Mouse (Mus musculus): Measurements from ENCODE around the gene Eme1. TPM values are rescaled to one million over a fixed set of nuclear protein-coding genes. Genes with fewer than 3 reads are reported as not detected.

The Eme1 gene
- polyA plus RNA-seq, 2 experiments, result 13.0 to 15.4 TPM

- Histone ChIP-seq H3K27me3 (ENCODE audit: control insufficient read depth, insufficient read depth, low read length) (no peaks in the 10 kb centered on the region), H3K9me3 (ENCODE audit: control insufficient read depth, low read length) (no peaks in the 10 kb centered on the region), H3K4me1 (replicated peaks; ENCODE audit: control insufficient read depth in 2 of 2, insufficient read depth in 2 of 2, low read length in 1 of 2) (peaks cover 0 to 6% of the 10 kb centered on the region in 2 experiments; a peak in 2 of 4 replicates), H3K36me3 (replicated peaks; ENCODE audit: control insufficient read depth, insufficient read depth, low read depth) (no peaks in the 10 kb centered on the region), H3K4me3 (ENCODE audit: insufficient read depth in 1 of 2, low read depth in 2 of 2, low read length in 2 of 2) (no peak overlapping the region), H3K9ac (replicated peaks) (no peak overlapping the region), H3K27ac (no peak overlapping the region), H3K4me2 (ENCODE audit: low read depth) (no peak overlapping the region; the same call in 1 of the 2 replicates)
- no peak for DNase-seq (ENCODE audit: low read depth in 3 of 3, low spot score in 3 of 3)
- ATAC-seq (ENCODE audit: insufficient read depth), result no peak
- WGBS (ENCODE audit: insufficient replicate concordance), result 72% methylated on average over 7 of the region's 7 CpGs
- TF ChIP-seq EP300 (IDR thresholded peaks at IDR 0.05; ENCODE audit: low read depth) (no peak), CTCF (IDR thresholded peaks at IDR 0.05; ENCODE audit: low read depth) (no peak)
These were observed 53.3 kb downstream of the Eme1 start for GRCm38 (mm10) chr11:94600447-94600846.

- DNase-seq (ENCODE audit: low read depth in 3 of 3, low spot score in 3 of 3) (no peak), ATAC-seq (ENCODE audit: insufficient read depth) (no peak)
- Histone ChIP-seq H3K4me3 (ENCODE audit: insufficient read depth in 1 of 2, low read depth in 2 of 2, low read length in 2 of 2) (no peak overlapping the region), H3K27ac (no peak overlapping the region), H3K36me3 (replicated peaks; ENCODE audit: control insufficient read depth, insufficient read depth, low read depth) (no peaks in the 10 kb centered on the region), H3K4me2 (ENCODE audit: low read depth) (no peak overlapping the region), H3K4me1 (replicated peaks; ENCODE audit: control insufficient read depth in 2 of 2, insufficient read depth in 2 of 2, low read length in 1 of 2) (peaks cover 0 to 6% of the 10 kb centered on the region in 2 experiments; a peak in 2 of 4 replicates), H3K27me3 (ENCODE audit: control insufficient read depth, insufficient read depth, low read length) (no peaks in the 10 kb centered on the region), H3K9me3 (ENCODE audit: control insufficient read depth, low read length) (no peaks in the 10 kb centered on the region), H3K9ac (replicated peaks) (no peak overlapping the region)
- WGBS (ENCODE audit: insufficient replicate concordance), result 55% methylated on average over 6 of the region's 6 CpGs
- TF ChIP-seq EP300 (IDR thresholded peaks at IDR 0.05; ENCODE audit: low read depth) (no peak), CTCF (IDR thresholded peaks at IDR 0.05; ENCODE audit: low read depth) (peak; percentile 34)
These were observed 55.2 kb downstream of the Eme1 start for GRCm38 (mm10) chr11:94598437-94599120.

GRCm38 (mm10) chr11:94597319-94597718 is 56.4 kb downstream of the Eme1 start:
- Histone ChIP-seq H3K4me3 (ENCODE audit: insufficient read depth in 1 of 2, low read depth in 2 of 2, low read length in 2 of 2) (no peak overlapping the region), H3K4me2 (ENCODE audit: low read depth) (no peak overlapping the region), H3K9me3 (ENCODE audit: control insufficient read depth, low read length) (no peaks in the 10 kb centered on the region), H3K4me1 (replicated peaks; ENCODE audit: control insufficient read depth in 2 of 2, insufficient read depth in 2 of 2, low read length in 1 of 2) (peaks cover 0 to 6% of the 10 kb centered on the region in 2 experiments; a peak in 2 of 4 replicates), H3K27me3 (ENCODE audit: control insufficient read depth, insufficient read depth, low read length) (no peaks in the 10 kb centered on the region), H3K36me3 (replicated peaks; ENCODE audit: control insufficient read depth, insufficient read depth, low read depth) (no peaks in the 10 kb centered on the region), H3K9ac (replicated peaks) (no peak overlapping the region), H3K27ac (no peak overlapping the region)
- no peak for ATAC-seq (ENCODE audit: insufficient read depth)
- TF ChIP-seq CTCF (IDR thresholded peaks at IDR 0.05; ENCODE audit: low read depth) (no peak), EP300 (IDR thresholded peaks at IDR 0.05; ENCODE audit: low read depth) (no peak)
- DNase-seq (ENCODE audit: low read depth in 3 of 3, low spot score in 3 of 3), result no peak
- 79% methylated on average over 4 of the region's 4 CpGs for WGBS (ENCODE audit: insufficient replicate concordance)

- peaks cover 0 to 6% of the 10 kb centered on the region in 2 experiments; a peak in 2 of 4 replicates for H3K4me1 ChIP-seq (replicated peaks; ENCODE audit: control insufficient read depth in 2 of 2, insufficient read depth in 2 of 2, low read length in 1 of 2)
- no peaks in the 10 kb centered on the region for H3K36me3 ChIP-seq (replicated peaks; ENCODE audit: control insufficient read depth, insufficient read depth, low read depth)
- WGBS (ENCODE audit: insufficient replicate concordance), result 52% methylated on average over 7 of the region's 7 CpGs
- peak in 1 of 3 experiments; percentile 18 for DNase-seq (ENCODE audit: low read depth in 3 of 3, low spot score in 3 of 3)
- TF ChIP-seq EP300 (IDR thresholded peaks at IDR 0.05; ENCODE audit: low read depth), result no peak
- no peak overlapping the region for H3K9ac ChIP-seq (replicated peaks)
- H3K4me3 ChIP-seq (ENCODE audit: insufficient read depth in 1 of 2, low read depth in 2 of 2, low read length in 2 of 2), result no peak overlapping the region
- H3K4me2 ChIP-seq (ENCODE audit: low read depth), result no peak overlapping the region
- no peaks in the 10 kb centered on the region for H3K27me3 ChIP-seq (ENCODE audit: control insufficient read depth, insufficient read depth, low read length)
- H3K9me3 ChIP-seq (ENCODE audit: control insufficient read depth, low read length), result no peaks in the 10 kb centered on the region
- H3K27ac ChIP-seq, result no peak overlapping the region
- no peak for ATAC-seq (ENCODE audit: insufficient read depth)
These were observed 57.4 kb downstream of the Eme1 start for GRCm38 (mm10) chr11:94596311-94596852.

Other genes starting within 250 kb of the Eme1 start
- gene Cacna1g, start 179.8 kb downstream of the Eme1 start, polyA plus RNA-seq (2012; rRNA removed), result 6.1 and 7.3 TPM in 2 replicates
- 0.89 and 3.1 TPM in 2 replicates for gene Cacna1g, start 179.8 kb downstream of the Eme1 start, polyA plus RNA-seq (2014; fragmentation: Nextera tagmentation; extraction: Ambion mirVana)
- not detected in 2 replicates for gene Spata20, start 167.8 kb downstream of the Eme1 start, polyA plus RNA-seq (2012; rRNA removed)
- gene Spata20, start 167.8 kb downstream of the Eme1 start, polyA plus RNA-seq (2014; fragmentation: Nextera tagmentation; extraction: Ambion mirVana), result not detected in 2 replicates
- 0.02 and 0.04 TPM in 2 replicates for gene Epn3, start 154.0 kb downstream of the Eme1 start, polyA plus RNA-seq (2012; rRNA removed)
- not detected in 2 replicates for gene Epn3, start 154.0 kb downstream of the Eme1 start, polyA plus RNA-seq (2014; fragmentation: Nextera tagmentation; extraction: Ambion mirVana)
- gene Mycbpap, start 132.2 kb downstream of the Eme1 start, polyA plus RNA-seq (2012; rRNA removed), result 0.03 and 0.09 TPM in 2 replicates
- not detected in 2 replicates for gene Mycbpap, start 132.2 kb downstream of the Eme1 start, polyA plus RNA-seq (2014; fragmentation: Nextera tagmentation; extraction: Ambion mirVana)
- 1.2 and 1.4 TPM in 2 replicates for gene Rsad1, start 104.7 kb downstream of the Eme1 start, polyA plus RNA-seq (2012; rRNA removed)
- 0.51 and 0.72 TPM in 2 replicates for gene Rsad1, start 104.7 kb downstream of the Eme1 start, polyA plus RNA-seq (2014; fragmentation: Nextera tagmentation; extraction: Ambion mirVana)
- 0.02 and 0.03 TPM in 2 replicates for gene Chad, start 88.9 kb downstream of the Eme1 start, polyA plus RNA-seq (2012; rRNA removed)
- 0.09 TPM in 1 of 2 replicates, not detected in the other for gene Chad, start 88.9 kb downstream of the Eme1 start, polyA plus RNA-seq (2014; fragmentation: Nextera tagmentation; extraction: Ambion mirVana)
- 3.2 and 3.9 TPM in 2 replicates for gene Acsf2, start 52.1 kb downstream of the Eme1 start, polyA plus RNA-seq (2012; rRNA removed)
- gene Acsf2, start 52.1 kb downstream of the Eme1 start, polyA plus RNA-seq (2014; fragmentation: Nextera tagmentation; extraction: Ambion mirVana), result 1.3 and 1.4 TPM in 2 replicates
- gene Lrrc59, start 24.2 kb downstream of the Eme1 start, polyA plus RNA-seq (2012; rRNA removed), result 36.3 and 52.7 TPM in 2 replicates
- 66.4 and 73.4 TPM in 2 replicates for gene Lrrc59, start 24.2 kb downstream of the Eme1 start, polyA plus RNA-seq (2014; fragmentation: Nextera tagmentation; extraction: Ambion mirVana)
- gene Mrpl27, start 197 bp downstream of the Eme1 start, polyA plus RNA-seq (2012; rRNA removed), result 45.0 and 61.3 TPM in 2 replicates
- gene Mrpl27, start 197 bp downstream of the Eme1 start, polyA plus RNA-seq (2014; fragmentation: Nextera tagmentation; extraction: Ambion mirVana), result 56.8 and 58.6 TPM in 2 replicates
- 2.8 and 3.6 TPM in 2 replicates for gene Xylt2, start 23.6 kb upstream of the Eme1 start, polyA plus RNA-seq (2012; rRNA removed)
- gene Xylt2, start 23.6 kb upstream of the Eme1 start, polyA plus RNA-seq (2014; fragmentation: Nextera tagmentation; extraction: Ambion mirVana), result 1.8 and 2.7 TPM in 2 replicates
- not detected in 2 replicates for gene Gm11541, start 50.5 kb upstream of the Eme1 start, polyA plus RNA-seq (2012; rRNA removed)
- gene Gm11541, start 50.5 kb upstream of the Eme1 start, polyA plus RNA-seq (2014; fragmentation: Nextera tagmentation; extraction: Ambion mirVana), result not detected in 2 replicates
- gene Cdc34b, start 87.8 kb upstream of the Eme1 start, polyA plus RNA-seq (2012; rRNA removed), result 0.03 TPM in 1 of 2 replicates, not detected in the other
- gene Cdc34b, start 87.8 kb upstream of the Eme1 start, polyA plus RNA-seq (2014; fragmentation: Nextera tagmentation; extraction: Ambion mirVana), result 0.08 TPM in 1 of 2 replicates, not detected in the other
- not detected in 2 replicates for gene Tmem92, start 128.7 kb upstream of the Eme1 start, polyA plus RNA-seq (2012; rRNA removed)
- gene Tmem92, start 128.7 kb upstream of the Eme1 start, polyA plus RNA-seq (2014; fragmentation: Nextera tagmentation; extraction: Ambion mirVana), result not detected in 2 replicates

All from liver, embryonic 14.5 days (tissue).